Mouse (Mus musculus): ENCODE results near the gene Inip. TPM values are rescaled to one million over a fixed set of nuclear protein-coding genes. Genes with fewer than 3 reads are reported as not detected.

Gene Inip
- total RNA-seq, 2 experiments from 2014 or later, result 2.7 to 4.2 TPM

Other genes with a start within 250 kb of the Inip start
- gene Hsdl2, start 220.0 kb downstream of the Inip start, total RNA-seq (2021), result 10 to 100 TPM; 55.4 to 60.9 TPM
- gene E130308A19Rik, start 175.4 kb downstream of the Inip start, total RNA-seq (2021), result 1 to 10 TPM; 3.3 to 3.7 TPM
- gene Snx30, start 4.3 kb upstream of the Inip start, total RNA-seq (2021), result 1 to 10 TPM; 2.7 to 4.4 TPM
- gene Slc46a2, start 113.5 kb upstream of the Inip start, total RNA-seq (2021), result not detected
- not detected for gene Mup4, start 159.1 kb upstream of the Inip start, total RNA-seq (2021)
- gene Mup6, start 162.7 kb upstream of the Inip start, total RNA-seq (2021), result not detected

Measured in gastrocnemius, postnatal 25 days (tissue).